8 mouse cellular contexts compared by ENCODE assay signal in the genomic region with DNA sequence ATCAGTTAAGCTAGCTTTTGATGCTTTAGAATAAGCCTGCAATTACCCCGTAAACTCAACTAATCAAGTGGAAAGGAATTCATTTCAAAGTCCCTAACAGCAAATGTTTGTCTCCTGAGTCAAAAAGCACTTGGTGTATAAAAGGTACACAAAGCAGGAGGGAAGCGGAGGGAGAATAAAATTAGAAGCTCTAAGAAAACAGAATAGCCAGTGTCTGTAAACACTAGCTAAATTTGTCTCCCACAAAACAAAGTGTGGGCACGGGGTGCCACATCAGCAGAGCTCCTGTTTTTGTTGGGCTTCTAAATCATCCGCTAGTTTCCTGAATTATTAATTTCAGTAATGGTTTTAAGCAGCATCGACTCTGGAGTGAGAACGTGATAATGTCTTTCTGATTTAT. TPM values are rescaled to one million over a fixed set of nuclear protein-coding genes. Genes with fewer than 3 reads are reported as not detected.
DNase-seq lines count a peak whose midpoint lies in the region; ATAC-seq and TF ChIP-seq lines count a peak whose summit lies in the region.

No protein-coding gene starts in this region.

- no peaks in the 10 kb centered on the region for H3K9me3 ChIP-seq in embryonic facial prominence, embryonic 14.5 days (ENCODE audit: control insufficient read depth, low read length)
- no peaks in the 10 kb centered on the region for H3K9me3 ChIP-seq in intestine, postnatal 0 days (ENCODE audit: control insufficient read depth)
- no peaks in the 10 kb centered on the region for H3K9me3 ChIP-seq in neural tube, embryonic 14.5 days (ENCODE audit: control insufficient read depth, low read length)

- peak overlapping the region; percentile 97 for H3K9ac ChIP-seq in embryonic facial prominence, embryonic 14.5 days (ENCODE audit: low read depth, low read length)
- H3K9ac ChIP-seq in intestine, postnatal 0 days (ENCODE audit: low read depth, low read length) = peak overlapping the region; percentile 92; the same call in 1 of the 2 replicates
- H3K9ac ChIP-seq in neural tube, embryonic 14.5 days (replicated peaks; ENCODE audit: low read depth, low read length) = no peak overlapping the region

- H3K27ac ChIP-seq in embryonic facial prominence, embryonic 14.5 days (replicated peaks; ENCODE audit: low read depth, low read length) = peak overlapping the region; percentile 97
- peak overlapping the region; percentile 98 for H3K27ac ChIP-seq in intestine, postnatal 0 days (ENCODE audit: low read depth, low read length)
- no peak overlapping the region for H3K27ac ChIP-seq in neural tube, embryonic 14.5 days (ENCODE audit: low read depth, low read length)

- no peak for TF ChIP-seq POLR2A in lung, adult 2 months (IDR thresholded peaks at IDR 0.05; ENCODE audit: borderline replicate concordance, extremely low read depth, low read depth, low read length)

- peaks cover 4% of the 10 kb centered on the region for H3K4me1 ChIP-seq in lung, adult 2 months (ENCODE audit: control insufficient read depth, insufficient read depth, low read length)
- H3K4me1 ChIP-seq in embryonic facial prominence, embryonic 14.5 days (ENCODE audit: control insufficient read depth, insufficient read depth, low read length) = peaks cover 6% of the 10 kb centered on the region
- H3K4me1 ChIP-seq in intestine, postnatal 0 days (replicated peaks; ENCODE audit: control insufficient read depth, insufficient read depth, low read length) = peaks cover 3% of the 10 kb centered on the region; the same call in 1 of the 2 replicates
- peaks cover 6% of the 10 kb centered on the region; the same call in 1 of the 2 replicates for H3K4me1 ChIP-seq in neural tube, embryonic 14.5 days (ENCODE audit: control insufficient read depth, insufficient read depth, low read length)

- no peak for TF ChIP-seq CTCF in lung, adult 2 months (IDR thresholded peaks at IDR 0.05; ENCODE audit: insufficient read depth, low read length)
- no peak for TF ChIP-seq CTCF in intestine, postnatal 0 days (IDR thresholded peaks at IDR 0.05; ENCODE audit: low read depth)

- ATAC-seq in embryonic facial prominence, embryonic 14.5 days (ENCODE audit: low read depth) = no peak
- no peak for ATAC-seq in intestine, postnatal 0 days
- no peak for ATAC-seq in neural tube, embryonic 14.5 days (ENCODE audit: low read depth)
- no peak for ATAC-seq in megakaryocyte progenitor cell, adult 5-6 weeks (replicated peaks; ENCODE audit: poor library complexity)

- WGBS in lung, adult 2 months = 5% methylated on average over 6 of the region's 6 CpGs
- 16% methylated on average over 6 of the region's 6 CpGs for WGBS in embryonic facial prominence, embryonic 14.5 days
- 11% methylated on average over 6 of the region's 6 CpGs for WGBS in intestine, postnatal 0 days
- WGBS in neural tube, embryonic 14.5 days = 5% methylated on average over 6 of the region's 6 CpGs

- no peaks in the 10 kb centered on the region for H3K36me3 ChIP-seq in embryonic facial prominence, embryonic 14.5 days (ENCODE audit: control insufficient read depth, insufficient read depth, low read length)
- no peaks in the 10 kb centered on the region for H3K36me3 ChIP-seq in intestine, postnatal 0 days (ENCODE audit: control insufficient read depth, insufficient read depth)
- no peaks in the 10 kb centered on the region for H3K36me3 ChIP-seq in neural tube, embryonic 14.5 days (ENCODE audit: control insufficient read depth, insufficient read depth, low read length)

- H3K4me2 ChIP-seq in embryonic facial prominence, embryonic 14.5 days (ENCODE audit: low read depth, low read length) = peak overlapping the region; percentile 82
- H3K4me2 ChIP-seq in intestine, postnatal 0 days (replicated peaks; ENCODE audit: low read depth) = peak overlapping the region; percentile 85
- H3K4me2 ChIP-seq in neural tube, embryonic 14.5 days (ENCODE audit: low read depth, low read length) = peak overlapping the region; percentile 95

- no peak for DNase-seq in lung, adult 2 months
- DNase-seq in lung, postnatal 10 days = no peak
- no peak for DNase-seq in embryonic facial prominence, embryonic 14.5 days (ENCODE audit: low spot score)
- DNase-seq in ovary, adult 18-20 months (ENCODE audit: low spot score) = no peak
- DNase-seq in ovary, postnatal 14 days (ENCODE audit: low spot score) = no peak

- H3K4me3 ChIP-seq in lung, adult 2 months (replicated peaks; ENCODE audit: extremely low read depth, low read depth, low read length) = peak overlapping the region; percentile 50
- peak overlapping the region; percentile 90 for H3K4me3 ChIP-seq in embryonic facial prominence, embryonic 14.5 days (ENCODE audit: low read depth, low read length)
- peak overlapping the region; percentile 75 for H3K4me3 ChIP-seq in intestine, postnatal 0 days (ENCODE audit: low read depth, low read length)
- peak overlapping the region; percentile 87 for H3K4me3 ChIP-seq in neural tube, embryonic 14.5 days (ENCODE audit: low read depth, low read length)

- H3K27me3 ChIP-seq in embryonic facial prominence, embryonic 14.5 days (replicated peaks; ENCODE audit: control insufficient read depth, insufficient read depth, low read length) = no peaks in the 10 kb centered on the region
- H3K27me3 ChIP-seq in intestine, postnatal 0 days (replicated peaks; ENCODE audit: control insufficient read depth, insufficient read depth, low read length) = no peaks in the 10 kb centered on the region
- H3K27me3 ChIP-seq in neural tube, embryonic 14.5 days (ENCODE audit: control insufficient read depth, insufficient read depth, low read length) = no peaks in the 10 kb centered on the region

RNA-seq across cellular contexts. Expression of a gene that starts 1.4 kb away (rescaled TPM):
- polyA plus RNA-seq in lung, adult 2 months (2012; rRNA removed) = 13.9 and 14.6 TPM in 2 replicates
- polyA plus RNA-seq in embryonic facial prominence, embryonic 14.5 days (2014; fragmentation: Nextera tagmentation; extraction: Ambion mirVana) = 24.9 and 25.4 TPM in 2 replicates
- polyA plus RNA-seq in intestine, postnatal 0 days (2015; fragmentation: Nextera tagmentation; extraction: Ambion mirVana) = 37.4 and 42.6 TPM in 2 replicates
- polyA plus RNA-seq in neural tube, embryonic 14.5 days (2014; fragmentation: Nextera tagmentation; extraction: Ambion mirVana) = 13.4 and 13.7 TPM in 2 replicates
- total RNA-seq in megakaryocyte progenitor cell, adult 5-6 weeks (2015) = 14.1 and 16.4 TPM in 2 replicates
- 10.1 and 13.3 TPM in 2 replicates for total RNA-seq in megakaryocyte progenitor cell, adult 5-6 weeks (2017)
